Mouse (Mus musculus): ENCODE measurements around the gene St6gal2. TPM values are rescaled to one million over a fixed set of nuclear protein-coding genes. Genes with fewer than 3 reads are reported as not detected.
A peak's percentile ranks its signal among the peaks of the same experiment; 100 is the strongest.

St6gal2 gene
- 10 to 100 TPM; 17.3 to 17.4 TPM for total RNA-seq (2021)

- peak; percentile 52 to 59 for DNase-seq (ENCODE audit: extremely low spot score in 1 of 2, low spot score in 1 of 2)
Observed at GRCm38 (mm10) chr17:55445250-55446184, at the start of gene St6gal2. Gene St6gal2 (plus strand): TSS chr17:55445382.

GRCm38 (mm10) chr17:55406043-55406442, 39.1 kb upstream of the St6gal2 start:
- no peak for DNase-seq (ENCODE audit: extremely low spot score in 1 of 2, low spot score in 1 of 2)

- DNase-seq (ENCODE audit: extremely low spot score in 1 of 2, low spot score in 1 of 2): no peak
Observed at GRCm38 (mm10) chr17:55416519-55416918, 28.7 kb upstream of the St6gal2 start.

- no peak for DNase-seq (ENCODE audit: extremely low spot score in 1 of 2, low spot score in 1 of 2)
Observed at GRCm38 (mm10) chr17:55446185-55446527, 974 bp downstream of the St6gal2 start.

- no peak for DNase-seq (ENCODE audit: extremely low spot score in 1 of 2, low spot score in 1 of 2)
Observed at GRCm38 (mm10) chr17:55446698-55447097, 1.5 kb downstream of the St6gal2 start.

- DNase-seq (ENCODE audit: extremely low spot score in 1 of 2, low spot score in 1 of 2): no peak
Observed at GRCm38 (mm10) chr17:55450943-55451342, 5.8 kb downstream of the St6gal2 start.

GRCm38 (mm10) chr17:55454487-55454886, 9.3 kb downstream of the St6gal2 start:
- DNase-seq (ENCODE audit: extremely low spot score in 1 of 2, low spot score in 1 of 2): no peak

- DNase-seq (ENCODE audit: extremely low spot score in 1 of 2, low spot score in 1 of 2): no peak
Observed at GRCm38 (mm10) chr17:55460187-55460586, 15.0 kb downstream of the St6gal2 start.

GRCm38 (mm10) chr17:55467579-55467978, 22.4 kb downstream of the St6gal2 start:
- DNase-seq (ENCODE audit: extremely low spot score in 1 of 2, low spot score in 1 of 2): no peak

GRCm38 (mm10) chr17:55468963-55469362, 23.8 kb downstream of the St6gal2 start:
- no peak for DNase-seq (ENCODE audit: extremely low spot score in 1 of 2, low spot score in 1 of 2)

GRCm38 (mm10) chr17:55475974-55476373, 30.8 kb downstream of the St6gal2 start:
- DNase-seq (ENCODE audit: extremely low spot score in 1 of 2, low spot score in 1 of 2): no peak

GRCm38 (mm10) chr17:55477361-55477760, 32.2 kb downstream of the St6gal2 start:
- no peak for DNase-seq (ENCODE audit: extremely low spot score in 1 of 2, low spot score in 1 of 2)

GRCm38 (mm10) chr17:55479367-55479766, 34.2 kb downstream of the St6gal2 start:
- DNase-seq (ENCODE audit: extremely low spot score in 1 of 2, low spot score in 1 of 2): no peak

- DNase-seq (ENCODE audit: extremely low spot score in 1 of 2, low spot score in 1 of 2): no peak
Observed at GRCm38 (mm10) chr17:55484108-55484870, 39.1 kb downstream of the St6gal2 start.

- DNase-seq (ENCODE audit: extremely low spot score in 1 of 2, low spot score in 1 of 2): no peak
Observed at GRCm38 (mm10) chr17:55531872-55532271, 86.7 kb downstream of the St6gal2 start.

GRCm38 (mm10) chr17:55548476-55548875, 103.3 kb downstream of the St6gal2 start:
- DNase-seq (ENCODE audit: extremely low spot score in 1 of 2, low spot score in 1 of 2): no peak

- no peak for DNase-seq (ENCODE audit: extremely low spot score in 1 of 2, low spot score in 1 of 2)
Observed at GRCm38 (mm10) chr17:55561774-55562173, 116.6 kb downstream of the St6gal2 start.
